Mouse (Mus musculus): ENCODE results near the gene Sparc.

The Sparc gene

GRCm38 (mm10) chr11:55422978-55423377 lies at the start of gene Sparc:
Sparc (minus strand) TSS chr11:55423183.
- no peak for DNase-seq (ENCODE audit: low spot score in 2 of 2)

DNA sequence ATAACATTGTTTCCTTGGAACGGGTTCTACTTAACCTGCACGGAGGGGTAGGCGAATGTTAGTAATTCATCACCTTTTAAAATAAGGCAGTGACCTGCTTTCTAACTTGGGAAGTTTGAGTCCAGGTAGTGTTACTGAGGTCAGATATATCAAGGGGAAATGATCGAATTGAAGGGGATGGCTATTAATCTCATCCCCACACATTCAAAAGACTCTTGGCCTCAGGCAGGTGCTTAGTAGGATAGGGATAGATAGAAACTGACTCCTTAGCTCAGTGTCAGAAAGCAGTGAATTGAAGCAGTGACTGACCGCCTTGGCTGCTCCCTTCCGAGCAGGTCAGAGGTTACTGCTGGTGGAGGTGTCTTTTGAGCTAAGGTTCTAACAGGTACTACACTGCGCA lies 48.5 kb upstream of the Sparc start:
- no peak for DNase-seq (ENCODE audit: low spot score in 2 of 2)

DNA sequence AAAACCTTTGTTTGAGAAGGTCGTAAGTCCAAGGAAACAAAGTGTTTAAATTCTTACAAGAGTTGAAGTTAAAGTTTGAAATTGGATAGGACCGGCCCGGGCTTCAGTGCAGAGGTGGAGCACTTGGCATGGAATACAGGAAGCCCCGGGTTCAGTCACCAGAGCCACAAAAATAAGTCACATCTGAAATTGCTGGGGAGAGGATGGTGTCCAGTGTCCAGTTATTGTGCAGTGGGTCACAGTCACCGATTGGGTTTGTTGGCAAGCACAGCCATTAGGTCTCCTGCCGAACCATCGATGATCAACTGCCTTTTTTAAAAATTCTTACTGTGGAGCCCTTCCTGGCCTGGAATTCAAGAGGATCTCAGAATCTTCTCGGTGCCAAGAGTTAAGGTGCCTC lies 47.8 kb upstream of the Sparc start:
- DNase-seq (ENCODE audit: low spot score in 2 of 2): peak in 1 of 2 experiments; percentile 21

DNA sequence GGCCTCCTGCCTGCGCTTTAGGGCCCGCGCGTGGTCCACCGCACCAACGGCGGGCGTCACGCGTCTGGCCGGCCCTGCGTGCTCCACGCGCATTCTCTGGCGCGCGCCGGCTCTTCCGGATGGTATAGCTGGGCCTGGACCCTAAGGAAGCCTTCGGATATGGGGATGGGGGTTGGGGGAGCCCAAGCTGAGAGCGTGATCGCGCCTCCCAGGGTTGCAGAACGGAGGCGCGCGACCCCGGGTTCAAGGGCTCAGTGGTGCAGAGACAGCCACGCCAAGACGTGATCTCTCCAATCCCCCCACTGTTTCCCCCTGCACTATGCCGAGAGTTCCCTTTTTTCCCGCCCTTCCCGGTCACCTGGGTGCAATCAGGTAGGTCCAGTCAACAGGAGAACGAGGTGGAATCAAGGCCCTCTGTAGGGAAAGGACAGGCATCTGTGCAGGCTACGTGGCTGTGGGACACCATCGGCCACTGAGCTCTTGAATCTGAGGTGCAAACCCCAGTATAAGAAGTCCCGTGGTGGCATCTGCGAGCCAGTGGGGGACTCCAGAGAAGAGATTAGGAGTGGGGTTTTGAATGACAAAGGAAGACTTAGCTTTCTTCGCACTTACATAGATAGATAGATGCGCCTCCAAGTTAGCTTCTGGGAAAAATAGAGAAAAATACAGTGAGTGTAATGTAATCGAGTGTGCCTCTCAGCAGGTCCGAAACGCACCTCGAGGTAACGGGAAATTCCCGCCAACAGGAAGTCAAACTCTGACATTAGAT lies 47.1 kb upstream of the Sparc start:
- peak; percentile 44 to 51 for DNase-seq (ENCODE audit: low spot score in 2 of 2)

DNA sequence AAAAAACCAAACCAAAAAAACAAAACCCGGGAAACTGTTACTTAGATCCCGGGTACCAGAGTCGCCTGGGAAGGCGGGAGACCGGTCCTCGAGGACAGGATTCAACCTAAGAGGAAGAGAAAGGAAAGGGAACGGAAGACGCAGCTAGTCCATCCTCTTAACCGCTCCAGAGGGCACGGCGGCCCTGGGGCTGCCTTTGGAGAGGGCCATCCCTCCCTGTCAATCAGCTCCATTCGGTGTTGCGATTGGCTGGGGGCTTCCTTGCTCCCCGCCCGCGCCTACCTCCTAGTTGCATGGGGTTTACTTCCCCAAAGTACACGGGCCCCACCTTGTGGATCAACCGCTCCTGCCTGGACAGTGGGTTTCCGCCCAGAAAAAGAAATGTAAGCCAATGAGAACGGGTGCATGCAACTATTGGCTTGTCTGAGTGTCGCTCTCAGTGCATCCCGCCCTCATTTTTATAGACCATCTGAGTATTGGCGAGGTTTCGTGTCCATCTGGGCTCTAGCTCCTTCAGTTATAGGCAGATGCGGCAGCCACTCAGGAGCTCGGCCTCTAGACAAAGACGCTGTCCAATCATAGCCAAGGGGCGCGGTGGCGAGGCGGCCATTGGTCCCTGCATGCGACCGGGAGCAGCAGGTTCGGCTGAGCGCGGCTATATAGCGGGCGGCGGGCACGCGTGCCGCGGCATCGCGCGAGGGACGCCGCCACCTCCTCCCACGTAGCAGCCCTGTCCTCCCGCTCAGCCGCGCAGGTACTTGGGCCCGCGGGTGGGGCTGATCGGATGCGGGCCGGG lies 46.3 kb upstream of the Sparc start, which contains the start of gene G3bp1:
Gene G3bp1, plus strand, starts transcription at position 638 of the 796 bp plus-strand sequence.
- peak; percentile 96 to 98 for DNase-seq (ENCODE audit: low spot score in 2 of 2)

DNA sequence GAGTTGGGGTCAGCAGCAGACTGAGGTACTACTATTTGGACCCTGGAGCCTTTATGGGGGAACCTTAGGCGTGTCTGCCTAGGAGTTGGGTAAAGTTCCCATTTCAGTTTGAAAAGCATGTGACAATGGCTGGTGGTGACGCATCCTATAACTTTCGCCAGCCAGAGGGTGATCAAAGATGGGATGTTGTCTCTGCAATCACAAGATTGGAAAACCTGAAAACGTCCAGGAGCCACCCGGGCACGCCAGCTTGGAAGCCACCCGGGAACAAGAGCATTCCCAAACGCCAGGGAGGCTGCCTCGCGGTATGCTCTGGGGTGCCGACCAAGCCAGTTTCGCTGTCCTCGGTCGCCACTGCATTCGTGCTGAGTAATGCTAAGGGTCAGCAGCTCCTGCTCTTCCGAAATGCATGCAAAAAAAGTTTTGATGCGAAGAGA lies 45.6 kb upstream of the Sparc start:
- DNase-seq (ENCODE audit: low spot score in 2 of 2): peak in 1 of 2 experiments; percentile 64

GRCm38 (mm10) chr11:55468012-55468411 lies 45.0 kb upstream of the Sparc start:
- DNase-seq (ENCODE audit: low spot score in 2 of 2): peak in 1 of 2 experiments; percentile 14

- no peak for DNase-seq (ENCODE audit: low spot score in 2 of 2)
Observed at GRCm38 (mm10) chr11:55465177-55465576, 42.2 kb upstream of the Sparc start.

- no peak for DNase-seq (ENCODE audit: low spot score in 2 of 2)
Observed at GRCm38 (mm10) chr11:55464707-55465106, 41.7 kb upstream of the Sparc start.

DNA sequence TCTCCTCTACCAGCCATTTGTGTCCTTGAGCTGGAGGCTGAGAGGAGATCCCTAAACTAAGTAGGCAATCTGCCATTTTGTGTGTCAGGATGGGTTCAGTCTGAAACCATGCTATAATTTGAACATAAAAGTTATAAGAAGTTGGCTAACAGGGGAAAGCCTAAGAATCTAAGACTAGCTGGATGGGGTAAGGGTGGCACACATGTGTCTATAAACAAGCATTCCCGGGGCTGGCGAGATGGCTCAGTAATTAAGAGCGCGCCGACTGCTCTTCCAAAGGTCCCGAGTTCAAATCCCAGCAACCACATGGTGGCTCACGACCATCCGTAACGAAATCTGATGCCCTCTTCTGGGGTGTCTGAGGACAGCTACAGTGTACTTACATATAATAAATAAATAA lies 39.2 kb upstream of the Sparc start:
- DNase-seq (ENCODE audit: low spot score in 2 of 2): no peak

- peak; percentile 83 to 96 for DNase-seq (ENCODE audit: low spot score in 2 of 2)
Observed at GRCm38 (mm10) chr11:55461019-55461645, 38.1 kb upstream of the Sparc start, which contains the start of gene Atox1. Atox1 (minus strand) TSS chr11:55461239.

- DNase-seq (ENCODE audit: low spot score in 2 of 2): peak in 1 of 2 experiments; percentile 56
Observed at GRCm38 (mm10) chr11:55460559-55461018, 37.6 kb upstream of the Sparc start.

DNA sequence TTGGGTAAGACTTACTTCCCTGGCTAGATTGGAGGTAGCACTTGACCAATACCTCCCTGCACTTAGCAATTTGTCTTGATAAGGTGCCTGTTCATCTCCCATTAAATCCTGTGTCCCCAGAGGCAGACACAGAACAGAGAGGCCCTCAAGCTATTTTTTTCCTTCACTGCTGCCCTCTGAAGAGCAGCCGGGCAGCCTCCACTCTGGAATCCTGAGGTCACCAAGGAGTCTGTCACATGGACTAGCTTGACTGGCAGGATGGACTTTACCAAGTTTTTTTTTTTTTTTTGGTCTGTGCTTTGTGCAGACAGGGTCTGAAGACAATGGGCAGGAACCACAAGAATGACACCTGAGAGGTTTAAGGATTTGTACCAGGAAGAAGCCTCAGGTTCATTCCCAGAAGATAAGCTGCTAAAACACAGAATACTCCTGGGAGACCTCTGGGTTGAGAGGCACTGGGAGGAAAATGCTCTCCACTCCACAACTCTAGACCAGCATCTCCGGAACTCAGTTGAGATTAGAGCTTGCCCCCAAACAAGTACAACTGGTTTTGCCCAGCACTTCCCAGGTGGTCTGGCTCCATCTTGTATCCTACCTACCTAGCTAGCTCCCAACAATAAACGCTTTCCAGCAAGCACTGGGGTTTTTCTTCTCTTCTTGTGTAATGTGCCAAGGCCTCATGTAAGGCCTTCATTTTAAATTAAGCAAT lies 37.0 kb upstream of the Sparc start:
- no peak for DNase-seq (ENCODE audit: low spot score in 2 of 2)

- DNase-seq (ENCODE audit: low spot score in 2 of 2): no peak
Observed at GRCm38 (mm10) chr11:55458501-55458900, 35.5 kb upstream of the Sparc start.

- DNase-seq (ENCODE audit: low spot score in 2 of 2): no peak
Observed at GRCm38 (mm10) chr11:55455166-55455565, 32.2 kb upstream of the Sparc start.

- DNase-seq (ENCODE audit: low spot score in 2 of 2): no peak
Observed at GRCm38 (mm10) chr11:55453640-55454039, 30.7 kb upstream of the Sparc start.

DNA sequence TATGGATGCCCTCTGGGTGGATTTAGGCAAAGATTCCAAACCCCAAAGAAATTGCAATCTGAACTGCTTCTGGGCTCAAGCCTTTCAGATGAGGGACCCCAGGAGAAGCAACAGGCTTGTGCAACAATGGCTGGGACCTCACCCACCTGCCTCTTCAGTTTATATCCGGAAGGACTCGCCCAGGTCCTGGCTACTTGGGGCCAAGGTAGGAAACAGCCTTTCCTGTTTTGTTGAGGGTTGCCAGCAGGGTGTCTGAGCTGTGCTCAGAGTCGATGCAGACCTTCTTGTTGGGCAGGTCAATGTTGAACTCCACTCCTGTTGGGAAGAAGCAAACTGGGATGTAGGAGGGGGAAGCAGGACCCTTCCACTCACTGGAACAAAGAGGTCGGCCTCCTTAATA lies 27.3 kb upstream of the Sparc start:
- DNase-seq (ENCODE audit: low spot score in 2 of 2): no peak

DNA sequence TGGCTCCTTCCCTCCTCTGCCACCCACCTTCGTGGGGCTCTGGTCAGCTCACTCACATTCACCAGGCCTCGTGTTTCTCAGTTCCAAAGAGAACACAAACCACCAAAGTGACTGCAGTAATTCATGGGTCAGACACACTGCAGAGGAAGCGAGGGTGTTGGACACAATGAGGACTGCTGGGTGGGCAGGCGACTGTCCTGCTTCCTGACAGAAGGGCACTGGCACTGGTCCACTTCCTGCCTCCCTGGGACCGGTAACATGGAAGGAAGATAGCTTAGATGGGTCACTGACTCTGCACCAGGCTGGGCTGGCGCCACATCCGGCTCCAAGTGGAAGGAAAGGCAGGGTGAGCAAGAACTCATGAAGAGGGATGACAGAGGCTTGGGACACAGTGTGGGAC lies 26.5 kb upstream of the Sparc start:
- DNase-seq (ENCODE audit: low spot score in 2 of 2): no peak

- DNase-seq (ENCODE audit: low spot score in 2 of 2): peak; percentile 62 to 74
Observed at GRCm38 (mm10) chr11:55446579-55446978, 23.6 kb upstream of the Sparc start.

- DNase-seq (ENCODE audit: low spot score in 2 of 2): no peak
Observed at GRCm38 (mm10) chr11:55444772-55445171, 21.8 kb upstream of the Sparc start.

DNA sequence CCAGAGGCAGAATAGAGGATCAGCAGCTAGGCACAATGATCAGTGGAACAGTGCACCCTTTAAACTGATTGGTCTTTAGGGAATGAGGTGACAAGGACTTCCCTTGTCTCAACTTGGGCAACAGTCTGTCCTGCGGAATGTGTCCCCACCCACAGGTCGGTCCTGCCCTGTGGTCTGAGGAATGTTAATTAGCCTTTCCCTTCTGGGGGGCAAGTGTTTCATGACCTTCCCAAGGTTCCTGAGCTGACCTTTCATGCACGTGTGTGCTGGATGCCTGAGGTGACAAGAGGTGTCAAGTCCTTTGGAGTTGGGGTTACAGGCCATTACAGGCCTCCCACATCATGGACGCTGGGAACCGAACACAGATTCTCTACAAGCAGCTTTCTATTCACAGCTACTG lies 16.7 kb upstream of the Sparc start:
- no peak for DNase-seq (ENCODE audit: low spot score in 2 of 2)

Data from spleen, postnatal 10 days (tissue).